Mouse (Mus musculus): Measurements from ENCODE around the gene Drd4. TPM values are rescaled to one million over a fixed set of nuclear protein-coding genes. Genes with fewer than 3 reads are reported as not detected.
A peak's percentile ranks its signal among the peaks of the same experiment; 100 is the strongest.

Gene Drd4
- polyA plus RNA-seq, 1 experiment from 2014 or later: 0.14 TPM

GRCm38 (mm10) chr7:141338576-141339131 lies 46.8 kb downstream of the Drd4 start, which contains the start of gene Eps8l2:
Gene Eps8l2 (plus strand): TSS chr7:141338880.
- Histone ChIP-seq H3K4me2 (peak within 1 kb of the TSS; percentile 35), H3K36me3 (ENCODE audit: control insufficient read depth, insufficient read depth, low read length) (peaks cover 2% of the 10 kb centered on the region; the same call in 1 of the 2 replicates), H3K9ac (ENCODE audit: low read length) (peak within 1 kb of the TSS; percentile 14; the same call in 1 of the 2 replicates), H3K9me3 (ENCODE audit: control insufficient read depth, low read length) (no peaks in the 10 kb centered on the region), H3K27ac (ENCODE audit: low read depth, low read length) (no peak within 1 kb of the TSS), H3K4me1 (ENCODE audit: control insufficient read depth, insufficient read depth, low read length) (peaks cover 6% of the 10 kb centered on the region; the same call in 1 of the 2 replicates), H3K4me3 (ENCODE audit: low read depth, low read length) (no peak within 1 kb of the TSS), H3K27me3 (ENCODE audit: control insufficient read depth, insufficient read depth, low read length) (peaks cover 3% of the 10 kb centered on the region; the same call in 1 of the 2 replicates)
- ATAC-seq (ENCODE audit: low FRiP score) (peak; percentile 54), DNase-seq (ENCODE audit: low spot score, missing footprints) (peak; percentile 86)
- WGBS: 3% methylated on average over 23 of the region's 23 CpGs

GRCm38 (mm10) chr7:141339215-141339920 lies 47.6 kb downstream of the Drd4 start:
- Histone ChIP-seq H3K9ac (ENCODE audit: low read length) (no peak overlapping the region), H3K4me3 (ENCODE audit: low read depth, low read length) (no peak overlapping the region), H3K27me3 (ENCODE audit: control insufficient read depth, insufficient read depth, low read length) (peaks cover 3% of the 10 kb centered on the region; the same call in 1 of the 2 replicates), H3K27ac (ENCODE audit: low read depth, low read length) (no peak overlapping the region), H3K4me1 (ENCODE audit: control insufficient read depth, insufficient read depth, low read length) (peaks cover 6% of the 10 kb centered on the region; the same call in 1 of the 2 replicates), H3K9me3 (ENCODE audit: control insufficient read depth, low read length) (no peaks in the 10 kb centered on the region), H3K36me3 (ENCODE audit: control insufficient read depth, insufficient read depth, low read length) (0 out of 2 replicates have a peak, but pooled peaks cover 2% of the 10 kb centered on the region), H3K4me2 (peak overlapping the region; percentile 35; the same call in 1 of the 2 replicates)
- ATAC-seq (ENCODE audit: low FRiP score): 0 out of 2 replicates have a peak, but pooled peaks have one; percentile 12
- 42% methylated on average over 20 of the region's 20 CpGs for WGBS
- DNase-seq (ENCODE audit: low spot score, missing footprints): peak; percentile 82

- H3K4me2 ChIP-seq: no peak overlapping the region
- WGBS: 84% methylated on average over 7 of the region's 7 CpGs
- no peak overlapping the region for H3K27ac ChIP-seq (ENCODE audit: low read depth, low read length)
- H3K36me3 ChIP-seq (ENCODE audit: control insufficient read depth, insufficient read depth, low read length): no peaks in the 10 kb centered on the region
- ATAC-seq (ENCODE audit: low FRiP score) (no peak), DNase-seq (ENCODE audit: low spot score, missing footprints) (peak; percentile 56)
- no peak overlapping the region for H3K4me3 ChIP-seq (ENCODE audit: low read depth, low read length)
- peaks cover 6% of the 10 kb centered on the region; the same call in 1 of the 2 replicates for H3K4me1 ChIP-seq (ENCODE audit: control insufficient read depth, insufficient read depth, low read length)
- H3K27me3 ChIP-seq (ENCODE audit: control insufficient read depth, insufficient read depth, low read length): peaks cover 3% of the 10 kb centered on the region; the same call in 1 of the 2 replicates
- no peaks in the 10 kb centered on the region for H3K9me3 ChIP-seq (ENCODE audit: control insufficient read depth, low read length)
- no peak overlapping the region for H3K9ac ChIP-seq (ENCODE audit: low read length)
These were observed 48.2 kb downstream of the Drd4 start for GRCm38 (mm10) chr7:141340023-141340422.

- H3K27me3 ChIP-seq (ENCODE audit: control insufficient read depth, insufficient read depth, low read length): peaks cover 3% of the 10 kb centered on the region; the same call in 1 of the 2 replicates
- ATAC-seq (ENCODE audit: low FRiP score) (no peak), DNase-seq (ENCODE audit: low spot score, missing footprints) (peak; percentile 28)
- H3K36me3 ChIP-seq (ENCODE audit: control insufficient read depth, insufficient read depth, low read length): no peaks in the 10 kb centered on the region
- H3K4me1 ChIP-seq (ENCODE audit: control insufficient read depth, insufficient read depth, low read length): peaks cover 6% of the 10 kb centered on the region; the same call in 1 of the 2 replicates
- no peak overlapping the region for H3K27ac ChIP-seq (ENCODE audit: low read depth, low read length)
- H3K9me3 ChIP-seq (ENCODE audit: control insufficient read depth, low read length): no peaks in the 10 kb centered on the region
- H3K4me3 ChIP-seq (ENCODE audit: low read depth, low read length): no peak overlapping the region
- no peak overlapping the region for H3K9ac ChIP-seq (ENCODE audit: low read length)
- no peak overlapping the region for H3K4me2 ChIP-seq
- 84% methylated on average over 6 of the region's 6 CpGs for WGBS
These were observed 48.7 kb downstream of the Drd4 start for GRCm38 (mm10) chr7:141340476-141340875.

- peaks cover 3% of the 10 kb centered on the region; the same call in 1 of the 2 replicates for H3K27me3 ChIP-seq (ENCODE audit: control insufficient read depth, insufficient read depth, low read length)
- H3K9me3 ChIP-seq (ENCODE audit: control insufficient read depth, low read length): no peaks in the 10 kb centered on the region
- H3K4me1 ChIP-seq (ENCODE audit: control insufficient read depth, insufficient read depth, low read length): peaks cover 6% of the 10 kb centered on the region; the same call in 1 of the 2 replicates
- no peak overlapping the region for H3K9ac ChIP-seq (ENCODE audit: low read length)
- no peaks in the 10 kb centered on the region for H3K36me3 ChIP-seq (ENCODE audit: control insufficient read depth, insufficient read depth, low read length)
- DNase-seq (ENCODE audit: low spot score, missing footprints) (peak; percentile 69), ATAC-seq (ENCODE audit: low FRiP score) (no peak)
- no peak overlapping the region for H3K4me2 ChIP-seq
- H3K27ac ChIP-seq (ENCODE audit: low read depth, low read length): no peak overlapping the region
- 72% methylated on average over 10 of the region's 10 CpGs for WGBS
- H3K4me3 ChIP-seq (ENCODE audit: low read depth, low read length): no peak overlapping the region
These were observed 50.0 kb downstream of the Drd4 start for GRCm38 (mm10) chr7:141341689-141342226.

GRCm38 (mm10) chr7:141343230-141343629 lies 51.4 kb downstream of the Drd4 start:
- no peaks in the 10 kb centered on the region for H3K9me3 ChIP-seq (ENCODE audit: control insufficient read depth, low read length)
- H3K27me3 ChIP-seq (ENCODE audit: control insufficient read depth, insufficient read depth, low read length): peaks cover 3% of the 10 kb centered on the region; the same call in 1 of the 2 replicates
- 63% methylated on average over 2 of the region's 2 CpGs for WGBS
- no peak for ATAC-seq (ENCODE audit: low FRiP score)
- no peak overlapping the region for H3K27ac ChIP-seq (ENCODE audit: low read depth, low read length)
- H3K36me3 ChIP-seq (ENCODE audit: control insufficient read depth, insufficient read depth, low read length): no peaks in the 10 kb centered on the region
- no peak overlapping the region for H3K4me2 ChIP-seq
- H3K4me1 ChIP-seq (ENCODE audit: control insufficient read depth, insufficient read depth, low read length): peaks cover 6% of the 10 kb centered on the region; the same call in 1 of the 2 replicates
- no peak for DNase-seq (ENCODE audit: low spot score, missing footprints)
- H3K4me3 ChIP-seq (ENCODE audit: low read depth, low read length): no peak overlapping the region
- no peak overlapping the region for H3K9ac ChIP-seq (ENCODE audit: low read length)

- H3K9me3 ChIP-seq (ENCODE audit: control insufficient read depth, low read length): no peaks in the 10 kb centered on the region
- H3K27me3 ChIP-seq (ENCODE audit: control insufficient read depth, insufficient read depth, low read length): no peaks in the 10 kb centered on the region
- no peaks in the 10 kb centered on the region for H3K36me3 ChIP-seq (ENCODE audit: control insufficient read depth, insufficient read depth, low read length)
- no peak overlapping the region for H3K9ac ChIP-seq (ENCODE audit: low read length)
- H3K4me3 ChIP-seq (ENCODE audit: low read depth, low read length): no peak overlapping the region
- ATAC-seq (ENCODE audit: low FRiP score) (no peak), DNase-seq (ENCODE audit: low spot score, missing footprints) (no peak)
- no peak overlapping the region for H3K27ac ChIP-seq (ENCODE audit: low read depth, low read length)
- WGBS: 84% methylated on average over 7 of the region's 7 CpGs
- no peak overlapping the region for H3K4me2 ChIP-seq
- peaks cover 2% of the 10 kb centered on the region; the same call in 1 of the 2 replicates for H3K4me1 ChIP-seq (ENCODE audit: control insufficient read depth, insufficient read depth, low read length)
These were observed 51.9 kb downstream of the Drd4 start for GRCm38 (mm10) chr7:141343696-141344095.

- ATAC-seq (ENCODE audit: low FRiP score): no peak
- no peaks in the 10 kb centered on the region for H3K27me3 ChIP-seq (ENCODE audit: control insufficient read depth, insufficient read depth, low read length)
- no peak overlapping the region for H3K4me2 ChIP-seq
- H3K4me1 ChIP-seq (ENCODE audit: control insufficient read depth, insufficient read depth, low read length): no peaks in the 10 kb centered on the region
- no peak for DNase-seq (ENCODE audit: low spot score, missing footprints)
- no peak overlapping the region for H3K4me3 ChIP-seq (ENCODE audit: low read depth, low read length)
- no peak overlapping the region for H3K9ac ChIP-seq (ENCODE audit: low read length)
- 90% methylated on average over 5 of the region's 5 CpGs for WGBS
- H3K9me3 ChIP-seq (ENCODE audit: control insufficient read depth, low read length): no peaks in the 10 kb centered on the region
- no peaks in the 10 kb centered on the region for H3K36me3 ChIP-seq (ENCODE audit: control insufficient read depth, insufficient read depth, low read length)
- no peak overlapping the region for H3K27ac ChIP-seq (ENCODE audit: low read depth, low read length)
These were observed 53.0 kb downstream of the Drd4 start for GRCm38 (mm10) chr7:141344787-141345186.
